Mouse (Mus musculus) G1E (cell line): ENCODE results near the gene Fstl4. TPM values are rescaled to one million over a fixed set of nuclear protein-coding genes. Genes with fewer than 3 reads are reported as not detected.

Experiments
- ATAC-seq: 2 replicates; pipeline ENCODE4 v1.8.0; 2016; ENCODE audit warnings: mild to moderate bottlenecking; ENCODE audit not compliant: insufficient number of reproducible peaks, poor library complexity, low FRiP score, severe bottlenecking; ENCODE audit errors: extremely low read depth
- DNase-seq: peaks from one replicate; pipeline ENCODE4 v3.0.0; 2012; ENCODE audit warnings: low spot score
- H3K27me3 ChIP-seq: 2 replicates; pipeline ENCODE4 v1.6.1; 2012; ENCODE audit warnings: mild to moderate bottlenecking, low read length, inconsistent platforms; ENCODE audit not compliant: insufficient read depth
- H3K36me3 ChIP-seq: replicated peaks from 2 replicates; pipeline ENCODE3; 2012; ENCODE audit warnings: mild to moderate bottlenecking, inconsistent platforms
- H3K4me1 ChIP-seq: 2 replicates; pipeline ENCODE4 v1.6.1; 2012; ENCODE audit warnings: low read depth, low read length, inconsistent platforms, mixed read lengths; ENCODE audit not compliant: insufficient read depth
- H3K4me3 ChIP-seq: 2 replicates; pipeline ENCODE4 v1.5.1; 2012; ENCODE audit warnings: low read depth, mild to moderate bottlenecking, inconsistent platforms, low read length, moderate library complexity, mixed read lengths
- H3K9me3 ChIP-seq: replicated peaks from 2 replicates; pipeline ENCODE4 v1.6.1; 2012; ENCODE audit warnings: inconsistent platforms
- CTCF ChIP-seq: IDR thresholded peaks from 2 replicates; pipeline ENCODE4 v1.5.1; 2012; ENCODE audit warnings: low read depth, low read length, inconsistent platforms, mixed read lengths
- GATA1 ChIP-seq: IDR thresholded peaks from 2 replicates; pipeline ENCODE4 v1.6.1; 2012; ENCODE audit warnings: borderline replicate concordance, low read length, inconsistent platforms, mixed read lengths
- GATA2 ChIP-seq: IDR thresholded peaks from 2 replicates; pipeline ENCODE4 v1.6.1; 2012; ENCODE audit warnings: low read depth, low read length, inconsistent platforms, borderline replicate concordance
- POLR2AphosphoS5 ChIP-seq: IDR thresholded peaks from 2 replicates; pipeline ENCODE4 v1.6.1; 2012; ENCODE audit warnings: low read depth, low read length, inconsistent platforms; ENCODE audit not compliant: insufficient replicate concordance
- TAL1 ChIP-seq: conservative IDR thresholded peaks from 2 replicates; pipeline ENCODE4 v1.6.1; 2012; ENCODE audit warnings: low read depth, low read length, inconsistent platforms, mixed read lengths
- polyA plus RNA-seq: library from polyadenylated mRNA; stranded (reverse); fragments of >175 nt; gene quantifications from 2 replicates; pipeline ENCODE4 v1.2.3, GENCODE M21; 2012
- total RNA-seq, 2 experiments: library from RNA; stranded (forward) in 1 of 2; stranded (reverse) in 1 of 2; fragments of 200-1000 nt in 1 of 2; fragments of >200 nt in 1 of 2; fragmentation: Nextera tagmentation in 1 of 2; gene quantifications; 2 replicates each; pipeline ENCODE4 v1.2.3; 2014 to 2017

The Fstl4 gene
- total and polyA plus RNA-seq, 3 experiments, result 0.05 TPM; not detected in 2

- DNase-seq, result no peak
- no peak for ATAC-seq
- Histone ChIP-seq H3K9me3 (no peaks in the 10 kb centered on the region), H3K4me1 (no peaks in the 10 kb centered on the region), H3K27me3 (no peaks in the 10 kb centered on the region), H3K4me3 (no peak overlapping the region), H3K36me3 (no peaks in the 10 kb centered on the region)
- no peak; the same call in 1 of the 2 replicates for TF ChIP-seq CTCF
- no peak for TF ChIP-seq TAL1
- no peak for TF ChIP-seq GATA1
- no peak for TF ChIP-seq POLR2AphosphoS5
- TF ChIP-seq GATA2, result no peak
Observed at GRCm38 (mm10) chr11:53146290-53146689, 381.9 kb downstream of the Fstl4 start.

DNA sequence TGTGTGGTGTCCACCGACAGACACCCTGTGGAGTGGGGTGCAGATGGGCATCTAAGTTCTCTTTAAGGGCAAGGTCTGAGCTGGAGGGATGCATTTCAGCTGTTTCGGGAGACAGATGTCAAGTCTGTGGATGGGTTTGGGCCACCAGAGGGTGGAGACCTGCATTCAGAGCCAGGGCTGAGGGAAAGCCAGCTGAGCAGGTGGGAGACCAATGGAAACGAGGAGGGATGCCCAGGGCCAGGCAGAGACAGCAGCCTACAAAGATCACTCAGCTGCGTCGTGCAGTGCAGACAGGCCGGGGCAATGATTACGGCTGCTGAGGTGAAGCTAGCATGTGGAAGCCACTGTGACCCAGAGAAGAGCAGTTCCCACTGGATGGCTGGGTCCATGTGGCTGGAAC, 392.0 kb downstream of the Fstl4 start:
- peaks cover 6% of the 10 kb centered on the region for H3K27me3 ChIP-seq
- H3K9me3 ChIP-seq, result no peaks in the 10 kb centered on the region
- DNase-seq, result no peak
- no peak for ATAC-seq
- H3K36me3 ChIP-seq, result no peaks in the 10 kb centered on the region
- no peaks in the 10 kb centered on the region for H3K4me1 ChIP-seq
- H3K4me3 ChIP-seq, result no peak overlapping the region
- TF ChIP-seq GATA2 (no peak), POLR2AphosphoS5 (no peak), GATA1 (no peak), TAL1 (no peak), CTCF (no peak)

GRCm38 (mm10) chr11:53157621-53158259, 393.3 kb downstream of the Fstl4 start:
- Histone ChIP-seq H3K4me1 (no peaks in the 10 kb centered on the region), H3K9me3 (no peaks in the 10 kb centered on the region), H3K36me3 (no peaks in the 10 kb centered on the region), H3K4me3 (no peak overlapping the region), H3K27me3 (peaks cover 11% of the 10 kb centered on the region)
- ATAC-seq, result no peak
- DNase-seq, result no peak
- TF ChIP-seq POLR2AphosphoS5 (no peak), GATA2 (no peak), GATA1 (no peak), TAL1 (no peak), CTCF (no peak)

GRCm38 (mm10) chr11:53162385-53162784, 398.0 kb downstream of the Fstl4 start:
- peaks cover 7% of the 10 kb centered on the region; the same call in 1 of the 2 replicates for H3K27me3 ChIP-seq
- ATAC-seq (no peak), DNase-seq (no peak)
- H3K4me3 ChIP-seq, result no peak overlapping the region
- TF ChIP-seq POLR2AphosphoS5, result no peak
- TF ChIP-seq TAL1, result no peak
- TF ChIP-seq CTCF, result no peak
- no peak for TF ChIP-seq GATA2
- TF ChIP-seq GATA1, result no peak
- no peaks in the 10 kb centered on the region for H3K9me3 ChIP-seq
- no peaks in the 10 kb centered on the region for H3K4me1 ChIP-seq
- no peaks in the 10 kb centered on the region for H3K36me3 ChIP-seq

DNA sequence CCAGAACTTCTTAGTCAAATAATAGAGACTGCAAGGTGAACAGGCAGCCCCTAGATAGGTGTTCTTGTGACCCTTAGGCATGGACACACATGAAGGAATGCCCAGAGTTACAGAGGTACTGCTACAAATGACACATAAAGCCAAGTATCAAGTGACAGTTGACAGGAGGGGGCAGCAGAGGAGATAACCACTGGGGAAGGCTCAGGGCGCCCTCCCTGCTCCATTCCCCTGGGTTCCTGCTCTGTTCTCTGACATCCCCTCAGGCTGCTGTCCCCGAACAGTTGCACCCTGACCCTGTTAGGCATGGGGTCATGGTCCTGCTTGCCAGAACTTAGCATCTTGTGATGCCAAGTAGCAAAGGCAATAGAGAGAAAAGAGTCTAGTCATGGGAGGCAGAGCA, 402.0 kb downstream of the Fstl4 start:
- Histone ChIP-seq H3K4me1 (no peaks in the 10 kb centered on the region), H3K36me3 (no peaks in the 10 kb centered on the region), H3K4me3 (no peak overlapping the region), H3K9me3 (no peaks in the 10 kb centered on the region), H3K27me3 (peaks cover 4% of the 10 kb centered on the region; the same call in 1 of the 2 replicates)
- no peak for ATAC-seq
- TF ChIP-seq POLR2AphosphoS5 (no peak), TAL1 (no peak), GATA2 (no peak), GATA1 (no peak), CTCF (no peak)
- DNase-seq, result no peak

DNA sequence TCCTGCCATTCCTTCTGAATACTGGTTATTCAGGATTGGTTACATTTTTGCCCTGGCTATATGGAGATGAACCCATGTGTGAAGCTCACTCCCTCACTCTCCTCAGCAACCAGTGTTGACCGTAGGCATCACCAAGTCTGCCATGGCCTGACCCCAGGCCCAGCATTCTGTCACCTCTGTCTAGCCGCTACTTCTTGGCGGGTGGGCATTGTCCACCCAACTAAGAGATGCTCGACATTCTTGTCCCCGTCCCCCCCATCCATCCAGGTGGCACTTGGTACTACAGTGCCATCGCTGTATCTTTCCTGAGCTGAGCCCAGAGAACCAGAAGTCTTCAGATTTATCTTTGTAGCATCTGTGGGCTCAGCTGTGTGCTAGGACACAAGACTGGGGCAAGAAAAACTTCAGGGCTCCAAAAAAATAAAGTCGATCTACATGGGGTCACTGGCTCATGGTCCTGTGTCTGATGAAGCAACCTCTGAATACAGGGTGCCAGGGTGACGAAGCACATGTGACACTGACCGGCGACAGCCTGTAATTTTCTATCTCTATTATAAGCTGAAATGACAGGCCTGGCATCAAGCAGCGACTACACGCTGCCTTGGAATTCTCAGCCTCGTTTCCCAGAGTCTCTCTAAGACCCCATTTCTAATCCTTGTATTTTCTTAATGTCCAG, 417.9 kb downstream of the Fstl4 start:
- H3K4me3 ChIP-seq, result no peak overlapping the region
- no peak for ATAC-seq
- TF ChIP-seq TAL1 (no peak), CTCF (no peak), GATA1 (no peak), POLR2AphosphoS5 (no peak), GATA2 (no peak)
- H3K36me3 ChIP-seq, result no peaks in the 10 kb centered on the region
- H3K9me3 ChIP-seq, result no peaks in the 10 kb centered on the region
- peaks cover 3% of the 10 kb centered on the region for H3K27me3 ChIP-seq
- no peaks in the 10 kb centered on the region for H3K4me1 ChIP-seq
- DNase-seq, result no peak
